Comparison of ENCODE assay signal across 11 mouse cellular contexts in the genomic region with DNA sequence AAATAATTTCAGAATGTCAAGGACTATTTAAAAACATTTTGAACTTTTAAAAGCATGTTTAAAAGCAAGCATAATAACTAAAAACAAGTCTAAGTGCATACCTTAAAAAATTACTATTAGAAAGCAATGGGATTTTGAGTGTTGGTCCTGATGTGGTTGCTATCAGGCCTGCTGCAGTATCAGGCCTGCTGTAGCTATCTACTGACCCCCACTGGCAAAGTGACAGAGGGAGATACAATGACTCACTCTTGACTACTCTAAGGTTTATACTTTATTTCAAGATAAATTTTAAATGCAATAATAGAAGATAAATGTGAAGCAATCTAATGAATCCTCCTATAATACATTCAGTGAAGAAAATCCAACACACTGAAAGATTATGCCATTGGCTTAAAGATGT.
DNase-seq lines count a peak whose midpoint lies in the region; ATAC-seq lines count a peak whose summit lies in the region.
"Had no signal": no experiment of that assay in that cellular context is flagged by ENCODE, and none has a peak within 500 bp of the region (broad histone marks: within the 10 kb centered on the region; RNA-seq: fewer than 3 reads in every experiment).

No protein-coding gene starts in this region.

- H3K4me1 ChIP-seq in kidney, embryonic 16.5 days (ENCODE audit: insufficient read depth, low read length) = no peaks in the 10 kb centered on the region
- H3K4me1 ChIP-seq: liver, embryonic 15.5 days; stomach, embryonic 15.5 days had no signal

- no peak overlapping the region for H3K4me3 ChIP-seq in kidney, embryonic 16.5 days (ENCODE audit: low read length)
- H3K4me3 ChIP-seq: liver, embryonic 15.5 days; stomach, embryonic 15.5 days had no signal

- no peak overlapping the region for H3K27ac ChIP-seq in kidney, embryonic 16.5 days (ENCODE audit: low read length)
- H3K27ac ChIP-seq: liver, embryonic 15.5 days; stomach, embryonic 15.5 days had no signal

- no peaks in the 10 kb centered on the region for H3K9me3 ChIP-seq in kidney, embryonic 16.5 days (ENCODE audit: low read length)
- H3K9me3 ChIP-seq: liver, embryonic 15.5 days; stomach, embryonic 15.5 days had no signal

- DNase-seq in adrenal gland, adult (ENCODE audit: inconsistent age in 2 of 2, low spot score in 1 of 2) = peak; percentile 23 to 59
- DNase-seq in adrenal gland, adult 18-20 months (ENCODE audit: low spot score in 2 of 2) = no peak
- DNase-seq in kidney, postnatal 14 days = peak; percentile 30
- peak; percentile 7 to 61 for DNase-seq in adrenal gland, postnatal 36 days
- no peak for DNase-seq in gastrocnemius, postnatal 10 days
- no peak for DNase-seq in urinary bladder, postnatal 25 days (ENCODE audit: low spot score)

- no peak overlapping the region for H3K9ac ChIP-seq in kidney, embryonic 16.5 days (replicated peaks; ENCODE audit: low read length)
- H3K9ac ChIP-seq: liver, embryonic 15.5 days; stomach, embryonic 15.5 days had no signal

- no peaks in the 10 kb centered on the region; the same call in 1 of the 2 replicates for H3K36me3 ChIP-seq in kidney, embryonic 16.5 days (ENCODE audit: insufficient read depth, low read length)
- H3K36me3 ChIP-seq: stomach, embryonic 15.5 days had no signal

- H3K27me3 ChIP-seq in kidney, embryonic 16.5 days (ENCODE audit: insufficient read depth, low read length) = no peaks in the 10 kb centered on the region
- H3K27me3 ChIP-seq: liver, embryonic 15.5 days; stomach, embryonic 15.5 days had no signal

- no peak overlapping the region for H3K4me2 ChIP-seq in kidney, embryonic 16.5 days (replicated peaks; ENCODE audit: low read depth, low read length)
- H3K4me2 ChIP-seq: liver, embryonic 15.5 days; stomach, embryonic 15.5 days had no signal

- no peak for ATAC-seq in kidney, embryonic 16.5 days (ENCODE audit: low FRiP score, low TSS enrichment)
- peak; percentile 53; the same call in 1 of the 2 replicates for ATAC-seq in megakaryocyte-erythroid progenitor cell, adult 5-6 weeks (replicated peaks; ENCODE audit: low FRiP score, low TSS enrichment, poor library complexity, severe bottlenecking)
- ATAC-seq: forebrain, embryonic 16.5 days had no signal

Comparison
In these comparisons a context has a peak if more than half of its experiments do, and no peak if none do; other contexts are left out.
1. DNase-seq: peak in adrenal gland, adult (2 of 2), kidney, postnatal 14 days (single experiment) and adrenal gland, postnatal 36 days (2 of 2); none in adrenal gland, adult 18-20 months (0 of 2), gastrocnemius, postnatal 10 days (single experiment) and urinary bladder, postnatal 25 days (single experiment).